Mouse (Mus musculus): ENCODE results near the gene Med25.
A peak's percentile ranks its signal among the peaks of the same experiment; 100 is the strongest.

Med25 gene

DNA sequence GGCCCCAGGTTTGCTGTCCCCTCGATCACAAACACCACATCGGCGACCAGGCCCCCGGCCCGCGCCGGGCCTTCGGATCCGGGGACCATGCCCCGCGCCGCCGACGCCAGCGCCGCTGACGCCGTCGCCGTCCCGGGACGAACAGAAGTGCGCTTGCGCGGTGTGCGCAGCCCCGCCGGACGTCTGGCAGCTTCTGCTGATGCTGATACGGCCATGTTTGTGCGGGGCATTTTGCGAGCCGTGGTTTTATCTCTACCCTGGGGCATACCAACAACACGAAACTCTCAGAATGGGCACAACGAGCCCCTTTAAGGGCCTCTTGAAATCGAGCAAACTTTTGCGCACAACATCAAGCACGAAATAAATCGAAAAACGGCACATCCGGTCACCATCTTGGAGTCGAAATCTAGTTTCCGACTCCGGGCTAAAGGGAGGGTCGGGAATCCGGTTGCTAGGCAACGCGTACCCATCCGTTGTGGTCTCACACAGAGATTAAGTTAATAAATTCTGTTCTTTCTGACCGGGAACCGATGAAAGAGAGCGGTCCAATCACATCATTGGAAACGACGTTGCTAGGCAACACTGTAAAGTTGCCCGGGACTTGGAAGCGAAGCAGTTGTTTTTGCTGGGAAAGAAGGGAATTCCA is at the start of gene Med25:
TSS of gene Med25 (minus strand) at position 437 of the 646 bp plus-strand sequence.
- peak; percentile 89 for DNase-seq (ENCODE audit: low spot score)

DNA sequence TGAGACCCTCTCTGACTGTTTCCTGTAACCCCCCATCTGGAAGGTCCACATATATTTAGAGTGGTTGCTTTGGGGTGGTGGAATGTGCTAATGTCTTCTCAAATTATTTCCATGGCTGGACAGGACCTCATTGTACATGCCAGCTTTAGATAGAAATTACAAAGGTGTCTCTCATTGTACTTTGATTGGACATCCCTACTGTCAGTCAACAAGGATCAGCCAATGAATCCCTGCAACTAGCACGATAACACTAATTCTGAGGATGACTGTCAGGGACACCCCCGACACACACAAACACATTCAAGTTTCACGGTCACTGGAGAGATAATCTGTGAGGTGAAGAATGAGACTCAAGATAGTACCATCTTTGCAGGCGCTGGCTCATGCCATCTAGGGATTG is 46.2 kb upstream of the Med25 start:
- no peak for DNase-seq (ENCODE audit: low spot score)

DNA sequence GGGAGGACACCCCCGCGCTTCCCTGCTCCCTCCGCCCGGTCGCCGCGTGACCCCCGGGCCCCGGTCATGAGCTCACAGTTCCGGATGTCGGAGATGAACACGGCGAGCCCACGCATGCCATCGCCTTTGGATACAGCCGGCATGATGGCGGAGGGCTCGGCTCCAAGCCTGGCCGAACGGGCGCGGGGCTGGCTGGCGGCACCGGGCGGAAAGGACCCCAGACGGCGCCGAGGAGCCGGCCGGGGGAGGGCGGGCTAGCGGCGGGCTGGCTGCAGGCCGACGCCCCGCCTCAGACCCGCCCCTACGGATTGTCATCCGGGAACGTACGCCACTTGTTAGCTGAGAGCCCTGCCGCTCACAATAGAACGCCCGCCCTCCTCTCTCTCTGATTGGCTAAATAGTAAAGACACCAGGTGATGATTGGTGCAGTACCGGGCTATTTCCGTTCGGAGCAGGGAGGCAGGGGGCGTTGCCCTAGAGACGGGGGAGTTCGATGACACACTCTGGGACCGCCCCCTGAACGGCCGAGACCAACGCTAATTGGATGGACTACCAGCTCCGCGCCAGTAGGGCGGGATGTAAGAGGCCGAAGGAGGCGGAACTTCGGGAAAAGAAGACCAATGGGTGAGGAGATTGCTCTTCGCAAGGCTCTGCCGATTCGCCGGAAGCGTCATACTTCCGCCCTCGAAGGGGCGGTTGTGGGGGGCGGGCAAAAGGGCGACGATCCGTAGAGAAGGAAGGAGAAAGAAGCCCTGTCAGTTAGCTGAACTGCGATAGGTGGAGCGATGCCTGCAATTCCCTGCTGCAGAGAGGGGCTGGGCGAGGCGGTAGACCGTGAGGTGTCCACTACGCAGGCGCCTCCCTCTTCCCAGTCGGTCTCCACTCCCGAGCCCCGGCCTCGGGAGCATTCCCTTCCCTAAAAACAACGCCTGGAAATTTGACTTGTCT is 37.0 kb upstream of the Med25 start, which contains the start of gene Ap2a1:
TSS of gene Ap2a1 (minus strand) at position 293 of the 948 bp plus-strand sequence.
- peak; percentile 99 for DNase-seq (ENCODE audit: low spot score)

DNA sequence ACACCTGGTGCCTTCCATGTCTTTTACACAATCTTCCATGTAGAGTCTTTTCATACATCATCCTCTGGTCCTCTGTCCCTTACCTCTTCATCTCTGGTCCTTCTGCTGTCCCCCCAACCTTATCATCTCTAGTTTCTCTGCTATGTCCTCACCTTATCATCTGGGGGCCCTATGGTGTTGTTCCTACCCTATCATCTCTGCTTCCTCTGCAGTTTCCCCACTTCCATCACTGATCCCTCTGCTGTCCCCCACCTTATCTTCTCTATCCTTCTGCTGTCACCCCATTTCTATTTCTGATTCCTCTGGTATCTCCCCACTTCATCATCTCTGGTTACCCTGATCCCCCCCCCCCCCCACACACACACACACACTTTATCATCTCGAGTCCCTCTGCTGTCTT is 36.1 kb upstream of the Med25 start:
- no peak for DNase-seq (ENCODE audit: low spot score)

DNA sequence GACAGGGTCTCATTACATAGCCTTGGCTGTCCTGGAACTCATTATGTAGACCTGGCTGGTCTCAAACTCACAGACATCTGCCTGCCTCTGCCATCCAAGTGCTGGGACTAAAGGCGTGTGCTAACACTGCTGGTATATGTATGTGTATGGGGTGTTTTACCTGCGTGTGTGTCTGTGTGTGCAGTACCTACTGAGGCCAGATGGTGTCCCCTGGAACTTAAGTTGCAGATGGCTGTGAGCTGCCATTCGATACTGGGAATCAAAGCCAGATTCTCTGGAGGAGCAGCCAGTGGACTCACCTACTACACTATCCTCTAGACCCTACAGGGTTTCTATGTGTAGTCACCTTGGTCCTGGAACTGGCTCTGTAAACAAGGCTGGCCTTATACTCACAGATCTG is 33.0 kb upstream of the Med25 start:
- DNase-seq (ENCODE audit: low spot score): no peak

DNA sequence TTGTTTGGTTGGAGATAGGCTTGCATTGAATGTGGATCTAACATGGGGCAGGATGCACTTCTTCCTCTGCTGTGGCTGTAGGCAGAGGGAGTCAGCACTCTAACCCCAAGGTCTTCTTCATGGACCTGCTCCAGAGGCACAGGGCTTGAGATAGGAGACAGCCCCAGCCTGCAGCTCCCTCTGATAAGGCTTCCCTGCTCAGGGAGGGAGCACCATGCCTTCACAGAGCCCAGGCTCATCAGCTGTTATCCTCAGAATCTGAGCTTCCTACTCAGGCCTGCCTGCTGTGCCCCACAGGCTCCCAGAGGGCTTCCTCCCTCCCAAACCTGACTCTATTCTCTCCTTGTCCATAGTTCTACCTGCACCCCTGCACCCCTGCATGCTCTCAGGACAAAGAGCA is 30.0 kb upstream of the Med25 start:
- no peak for DNase-seq (ENCODE audit: low spot score)

DNA sequence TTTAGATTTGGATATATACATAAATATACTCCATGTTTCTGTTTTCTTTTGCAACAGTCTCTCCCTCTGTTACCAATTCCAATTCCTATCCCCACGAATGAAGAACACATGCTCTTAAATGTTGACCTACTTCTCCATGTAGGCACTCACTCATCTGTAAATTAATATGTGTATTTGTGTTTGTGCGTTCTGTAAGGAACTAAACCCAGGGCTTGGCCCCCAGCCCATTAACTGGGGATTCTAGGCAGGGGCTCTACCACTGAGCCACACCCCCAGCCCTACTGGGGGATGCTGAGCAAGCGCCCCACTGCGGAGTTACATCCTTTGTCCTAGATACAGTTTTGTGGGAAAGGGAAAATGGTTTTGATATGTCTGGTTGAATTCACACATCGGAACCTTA is 26.6 kb upstream of the Med25 start:
- DNase-seq (ENCODE audit: low spot score): no peak

DNA sequence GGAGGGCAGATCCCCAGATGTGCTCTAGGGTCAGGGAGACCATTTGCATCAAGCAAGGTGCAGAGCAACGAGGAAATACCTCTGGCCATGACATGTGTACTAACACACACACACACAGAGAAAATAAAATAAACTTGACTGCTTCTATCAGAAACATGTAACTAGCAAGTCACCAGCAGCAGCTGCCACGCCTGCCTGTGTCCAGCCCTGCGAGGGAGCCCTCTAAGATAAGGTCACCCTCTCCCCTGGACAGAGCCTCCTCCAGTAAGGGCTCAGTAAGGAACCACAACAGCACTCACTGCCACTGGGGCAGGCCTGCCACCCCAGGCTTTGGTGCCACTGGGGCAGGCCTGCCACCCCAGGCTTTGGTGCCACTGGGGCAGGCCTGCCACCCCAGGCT is 25.7 kb upstream of the Med25 start:
- no peak for DNase-seq (ENCODE audit: low spot score)

DNA sequence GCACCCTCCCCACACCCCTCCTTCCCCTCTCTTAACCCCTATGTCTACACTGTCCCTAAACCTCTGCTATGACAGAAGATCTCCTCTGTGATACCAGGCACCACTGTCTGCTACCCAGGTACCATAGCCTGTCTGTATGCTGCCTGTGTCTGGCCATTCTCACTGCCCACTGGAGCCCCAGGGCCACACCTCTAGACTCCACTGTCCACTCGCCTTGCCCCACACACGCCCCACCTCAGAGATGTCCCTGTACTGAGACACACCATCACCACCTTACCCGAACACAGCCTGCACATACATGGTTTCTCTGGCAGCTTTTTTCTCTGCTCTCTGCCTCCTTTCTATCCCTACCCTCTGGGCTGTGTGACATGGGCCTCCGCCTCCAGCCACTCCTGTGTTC is 24.4 kb upstream of the Med25 start:
- no peak for DNase-seq (ENCODE audit: low spot score)

DNA sequence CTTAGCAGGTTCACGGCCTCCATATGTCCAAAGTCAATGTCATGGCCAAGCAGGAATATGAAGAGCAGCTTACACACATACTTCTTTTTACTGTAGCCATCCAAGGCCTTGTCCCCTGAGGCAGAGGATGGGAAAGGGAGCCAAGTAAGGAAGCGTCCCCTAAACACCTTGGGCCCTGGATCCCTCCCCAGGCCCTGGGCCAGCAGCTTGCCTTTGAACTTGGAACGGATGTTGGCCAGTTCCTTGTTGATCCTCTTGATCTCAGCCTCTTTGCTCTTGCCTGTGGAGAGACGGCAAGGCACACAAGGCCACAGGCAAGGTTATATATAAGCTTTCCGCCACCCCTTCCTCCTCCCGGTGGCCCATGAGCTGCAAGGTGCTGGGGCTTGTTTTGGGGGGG is 23.7 kb upstream of the Med25 start:
- no peak for DNase-seq (ENCODE audit: low spot score)

DNA sequence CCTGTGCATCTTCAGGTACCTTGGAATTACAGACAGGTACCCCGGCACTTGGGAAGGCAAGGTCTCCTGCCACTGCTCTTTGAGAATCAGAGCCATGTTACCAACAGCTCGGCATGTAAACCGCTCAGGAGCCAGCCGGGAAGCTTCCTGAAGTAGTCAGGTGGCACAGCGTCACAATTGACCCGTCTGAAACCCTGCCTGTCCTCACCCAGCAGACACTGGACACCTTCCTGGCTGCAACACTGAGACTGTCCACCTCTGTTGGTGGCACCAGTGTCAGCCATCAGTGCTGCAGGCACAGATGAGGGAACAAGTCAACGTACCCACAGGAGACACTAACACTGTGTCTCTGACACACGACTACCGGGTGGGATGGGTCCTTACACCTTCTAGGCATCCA is 22.8 kb upstream of the Med25 start:
- no peak for DNase-seq (ENCODE audit: low spot score)

DNA sequence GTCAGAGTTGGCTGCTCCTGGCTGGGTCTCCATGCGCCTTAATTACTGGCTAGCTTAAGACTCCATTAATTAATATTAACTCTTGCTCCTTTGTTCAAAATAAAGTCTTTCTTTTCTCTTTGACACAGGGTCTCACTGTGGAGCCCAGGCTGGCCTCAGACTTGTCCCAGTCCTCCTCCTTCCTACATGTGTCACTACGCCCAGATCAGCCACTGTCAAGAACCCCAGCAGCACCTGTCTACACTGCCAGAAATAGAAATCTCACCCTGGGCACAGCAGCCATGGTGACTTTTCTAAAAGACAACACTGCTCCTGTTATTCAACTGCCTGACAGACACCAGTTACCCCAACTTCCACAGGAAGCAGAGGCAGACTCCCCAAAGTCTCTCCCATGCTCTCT is 21.9 kb upstream of the Med25 start:
- DNase-seq (ENCODE audit: low spot score): no peak

DNA sequence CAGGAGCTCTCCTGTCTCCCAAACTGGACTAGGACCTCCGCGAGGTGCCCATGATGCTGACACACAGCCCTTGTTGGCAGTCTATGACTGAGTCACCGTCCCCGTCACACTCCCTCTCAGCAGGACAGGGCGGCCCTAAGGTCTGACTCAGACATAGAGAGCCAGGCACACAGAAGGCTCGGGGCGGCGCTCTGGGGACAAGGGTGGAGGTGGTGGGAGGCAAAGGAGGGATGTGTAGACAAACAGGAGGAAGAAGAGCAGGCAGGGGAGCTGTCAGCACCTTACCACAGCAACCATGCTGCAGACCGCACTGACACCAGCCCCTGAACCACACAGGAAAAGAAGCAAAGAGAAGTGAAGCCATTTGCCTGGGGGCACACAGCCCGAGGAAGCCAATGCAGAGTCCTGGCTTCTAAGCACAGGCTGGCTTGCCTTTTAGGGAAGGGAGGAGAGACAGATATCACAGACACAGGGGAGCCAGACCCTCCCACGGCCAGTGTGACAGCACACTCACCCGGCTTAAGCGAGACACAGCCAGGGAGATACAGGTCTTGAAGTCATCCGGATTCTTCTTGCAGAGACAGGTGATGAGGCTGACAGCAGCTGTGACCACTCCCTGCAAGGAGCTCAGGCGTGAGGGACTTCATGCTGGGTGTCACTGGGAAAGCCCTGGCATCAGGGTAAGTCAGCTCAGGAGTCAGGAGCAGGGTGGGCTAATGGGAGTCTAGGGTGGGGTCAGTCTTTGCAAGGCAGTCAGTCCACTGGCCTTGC is 16.4 kb upstream of the Med25 start:
- DNase-seq (ENCODE audit: low spot score): no peak

DNA sequence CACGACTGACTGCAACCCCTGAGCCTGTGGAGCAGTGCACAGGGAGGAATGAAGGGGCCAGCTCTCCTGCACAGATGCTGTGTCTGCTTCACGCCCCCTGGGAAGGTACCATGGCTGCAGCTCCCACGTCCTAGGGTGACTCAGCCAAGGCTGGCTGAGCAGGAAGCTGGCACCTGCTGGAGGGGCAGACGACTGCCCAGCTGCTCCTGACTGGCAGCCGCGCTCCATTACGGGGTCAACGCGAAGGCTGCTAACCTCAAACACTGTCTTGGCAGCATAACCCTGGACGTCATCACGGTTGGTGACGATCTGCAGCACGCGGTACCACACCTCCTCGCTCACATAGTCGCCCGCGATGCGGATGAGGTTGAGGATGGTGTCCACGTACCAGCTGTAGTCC is 12.9 kb upstream of the Med25 start:
- DNase-seq (ENCODE audit: low spot score): no peak

DNA sequence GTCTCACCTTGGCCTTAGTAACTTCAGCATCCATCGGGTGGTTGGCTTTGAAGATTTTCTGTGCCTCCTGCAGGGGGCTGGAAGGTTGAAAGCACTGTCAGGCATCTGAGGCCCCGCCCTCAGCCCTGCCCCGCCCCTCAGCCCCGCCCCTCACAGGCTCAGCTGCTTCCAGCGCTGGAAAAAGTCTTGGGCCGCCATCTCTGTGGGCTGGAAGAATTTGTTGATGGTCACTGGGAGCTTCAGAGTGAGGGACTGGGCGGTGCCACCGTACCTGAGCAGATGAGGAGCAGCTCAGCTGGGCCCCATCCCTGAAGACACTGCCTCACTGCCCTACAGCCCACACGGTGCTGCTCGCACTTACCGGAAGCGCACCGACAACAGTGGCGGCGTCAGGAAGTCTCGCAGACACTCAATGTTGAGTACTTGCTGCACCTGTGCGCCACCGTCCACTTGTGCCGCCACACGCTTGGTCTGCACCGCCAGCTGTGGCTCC is 8.8 kb upstream of the Med25 start:
- no peak for DNase-seq (ENCODE audit: low spot score)

DNA sequence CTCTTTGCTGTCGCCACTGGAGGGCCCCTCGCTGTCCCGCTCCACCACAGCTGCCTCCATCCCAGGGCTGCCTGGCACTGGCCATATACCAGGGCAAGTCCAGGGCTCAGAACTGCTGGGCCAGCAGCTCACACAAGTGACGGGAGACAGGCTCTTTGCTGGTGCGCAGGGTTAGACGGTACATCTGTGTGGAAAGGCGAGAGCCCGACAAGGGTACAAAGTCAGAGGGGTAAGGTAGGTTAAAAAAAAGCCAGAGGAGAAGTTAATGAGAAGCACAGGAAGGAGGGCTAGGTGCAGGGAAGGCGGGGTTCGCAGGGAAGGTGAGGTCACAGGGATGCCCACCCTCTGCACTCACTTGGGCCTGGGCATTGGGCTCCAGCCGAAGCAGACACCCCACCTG is 8.1 kb upstream of the Med25 start:
- no peak for DNase-seq (ENCODE audit: low spot score)

DNA sequence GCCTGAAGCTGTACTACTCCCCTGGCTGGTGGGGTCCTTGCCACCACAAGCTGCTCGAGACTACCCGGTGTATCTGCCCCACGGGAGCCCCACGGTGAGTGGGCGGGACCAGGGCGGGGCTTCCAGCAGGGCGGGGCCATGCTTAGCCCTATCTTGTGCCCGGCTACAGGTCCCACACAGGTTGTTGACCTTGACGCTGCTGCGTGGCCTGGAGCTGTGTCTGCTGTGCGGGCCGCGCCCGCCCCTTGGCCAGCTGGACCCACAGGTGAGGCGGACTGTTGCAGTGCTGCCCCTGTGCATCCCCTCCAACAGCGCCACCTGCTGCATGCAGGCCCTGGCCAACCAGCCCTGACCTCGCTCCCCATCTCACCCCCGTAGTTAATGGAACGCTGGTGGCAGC is 6.1 kb upstream of the Med25 start:
- DNase-seq (ENCODE audit: low spot score): no peak

DNA sequence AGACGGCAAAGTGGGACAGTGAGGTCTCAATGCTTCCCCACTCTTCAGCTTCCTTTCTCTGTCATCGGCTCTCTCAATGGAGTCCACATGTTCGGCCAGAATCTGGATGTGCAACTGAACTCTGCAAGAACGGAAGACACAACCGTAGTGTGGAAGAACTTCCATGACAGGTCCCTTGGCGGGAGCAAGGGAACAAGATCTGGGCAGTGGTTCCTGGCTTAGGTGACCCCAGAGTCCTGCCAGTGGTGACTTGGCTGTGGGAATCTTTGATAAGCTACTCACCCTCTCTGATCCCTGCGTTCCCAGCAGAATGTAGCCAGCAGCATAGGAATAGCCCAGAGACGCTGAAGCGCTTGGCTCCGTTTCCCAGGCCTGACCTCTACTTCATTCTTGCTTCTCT is 4.0 kb upstream of the Med25 start:
- no peak for DNase-seq (ENCODE audit: low spot score)

DNA sequence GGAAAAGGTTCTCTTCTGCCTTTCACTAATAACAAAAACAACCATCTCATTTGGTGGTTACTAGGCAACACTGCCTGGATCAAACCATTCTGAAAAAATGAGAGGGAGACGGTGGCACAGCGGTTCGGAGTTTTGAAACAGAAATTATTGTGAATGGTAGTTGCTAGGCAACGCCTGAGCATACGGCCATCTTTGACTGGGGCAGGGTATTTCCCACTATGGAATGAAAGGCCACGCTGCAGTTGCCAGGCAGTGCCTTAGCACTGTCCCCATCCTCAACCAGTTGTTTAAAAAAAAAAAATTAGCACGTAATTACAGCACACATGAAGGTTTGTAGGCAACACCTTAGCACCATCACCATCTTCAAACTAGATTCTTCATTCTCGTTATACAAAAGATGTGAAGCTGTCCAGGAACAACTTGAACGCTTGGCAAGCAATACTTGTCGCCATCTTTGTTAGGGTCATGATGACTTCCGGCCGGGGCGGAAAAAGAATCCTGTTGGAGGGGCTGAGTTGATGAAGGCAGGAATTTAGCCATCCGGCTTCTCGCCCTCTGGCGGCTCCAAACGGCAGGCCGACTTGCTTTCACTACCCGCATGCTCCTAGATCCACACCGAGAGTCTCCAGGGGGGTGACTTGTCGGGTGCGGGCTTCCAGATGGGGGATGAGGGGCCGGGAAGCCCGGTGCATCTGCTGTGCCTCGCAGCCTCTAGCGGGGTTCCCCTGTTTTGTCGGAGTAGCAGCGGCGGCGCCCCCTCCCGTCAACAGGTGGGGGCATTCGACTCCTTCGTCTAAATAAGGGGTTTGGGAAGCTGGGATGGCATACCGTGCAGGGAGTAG is 3.3 kb upstream of the Med25 start, which contains the start of gene Fuz:
TSS of gene Fuz (plus strand) at position 487 of the 842 bp plus-strand sequence.
- peak; percentile 93 for DNase-seq (ENCODE audit: low spot score)

DNA sequence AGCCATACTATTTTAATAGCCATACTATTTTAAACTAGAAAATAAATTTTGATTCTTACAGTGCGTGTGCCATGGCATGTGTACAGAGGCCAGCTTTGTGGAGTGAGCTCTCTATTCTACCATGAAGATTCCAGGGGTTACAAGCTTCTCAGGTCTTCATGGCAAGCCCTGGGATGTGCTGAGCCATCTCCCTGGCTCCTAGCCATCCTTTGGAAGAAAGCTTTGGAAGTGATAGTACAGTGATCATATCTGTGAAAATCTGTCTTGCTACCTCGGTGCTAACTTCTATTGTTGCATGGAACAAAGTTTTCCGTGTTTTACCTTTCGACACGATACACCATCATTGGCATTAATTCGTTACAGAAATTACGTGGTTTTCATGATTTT is 2.7 kb upstream of the Med25 start:
- no peak for DNase-seq (ENCODE audit: low spot score)

DNA sequence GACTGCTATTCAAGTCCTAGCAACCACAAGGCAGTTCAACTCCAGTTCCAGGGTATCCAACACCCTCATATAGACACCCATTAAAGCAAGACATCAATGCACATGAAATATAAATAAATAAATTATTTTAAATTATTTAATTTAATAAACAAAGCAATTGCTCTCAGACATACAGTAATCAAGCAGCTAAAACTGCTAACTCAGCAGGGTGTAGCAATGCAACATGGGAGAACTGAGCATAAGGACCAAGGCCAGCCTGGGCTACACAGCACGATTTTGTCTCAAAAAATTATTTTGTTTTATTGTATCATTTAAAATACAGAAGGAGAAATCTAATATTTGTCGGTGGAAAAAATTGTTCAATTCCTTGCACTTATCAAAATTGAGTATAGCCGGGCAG is 1.7 kb upstream of the Med25 start:
- DNase-seq (ENCODE audit: low spot score): no peak

DNA sequence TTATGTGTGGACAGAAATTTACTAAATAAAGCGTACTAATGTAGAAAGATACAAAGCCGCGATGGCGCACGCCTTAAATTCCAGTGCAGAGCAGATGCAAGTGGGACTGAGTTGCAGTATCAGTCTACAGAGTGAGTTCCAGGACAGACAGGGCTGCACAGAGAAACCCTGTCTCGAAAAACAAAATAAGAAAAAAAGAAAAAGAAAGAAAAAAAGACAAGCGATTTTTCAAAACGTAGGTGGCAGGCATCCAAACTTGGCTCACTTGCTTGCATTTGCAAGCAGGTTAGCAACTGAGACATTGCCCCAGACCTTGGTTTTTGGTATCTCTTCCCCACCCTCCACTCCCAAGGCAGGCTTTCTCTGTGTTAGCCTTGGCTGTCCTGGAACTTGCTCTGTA is 685 bp upstream of the Med25 start:
- DNase-seq (ENCODE audit: low spot score): peak; percentile 50
